Mouse (Mus musculus): ENCODE measurements around the gene Gm10073. TPM values are rescaled to one million over a fixed set of nuclear protein-coding genes. Genes with fewer than 3 reads are reported as not detected.

The Gm10073 gene
- total RNA-seq, 2 experiments from 2014 or later: 73.1 to 101 TPM

DNA sequence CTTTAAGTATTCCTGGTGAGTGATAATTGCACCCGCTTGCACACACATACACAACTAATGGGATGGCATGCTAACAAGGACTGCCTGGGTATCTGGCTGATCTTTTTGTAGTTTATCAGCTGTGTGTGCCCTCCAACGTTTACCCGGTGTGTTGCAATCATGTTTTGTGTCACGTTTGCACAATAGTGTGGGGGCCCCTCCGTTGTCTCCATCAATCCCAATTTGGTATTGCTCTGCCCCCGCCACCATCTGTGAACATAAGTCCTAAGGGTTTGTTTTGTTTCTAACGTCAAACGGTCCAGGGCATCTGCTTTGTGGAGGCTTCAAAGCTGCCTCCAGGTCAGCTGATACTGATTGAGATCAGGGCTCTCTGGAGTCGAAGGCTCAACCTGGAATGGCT lies 13.4 kb downstream of the Gm10073 start:
- DNase-seq (ENCODE audit: extremely low spot score in 1 of 2, low spot score in 1 of 2): peak in 1 of 2 experiments; percentile 5

DNA sequence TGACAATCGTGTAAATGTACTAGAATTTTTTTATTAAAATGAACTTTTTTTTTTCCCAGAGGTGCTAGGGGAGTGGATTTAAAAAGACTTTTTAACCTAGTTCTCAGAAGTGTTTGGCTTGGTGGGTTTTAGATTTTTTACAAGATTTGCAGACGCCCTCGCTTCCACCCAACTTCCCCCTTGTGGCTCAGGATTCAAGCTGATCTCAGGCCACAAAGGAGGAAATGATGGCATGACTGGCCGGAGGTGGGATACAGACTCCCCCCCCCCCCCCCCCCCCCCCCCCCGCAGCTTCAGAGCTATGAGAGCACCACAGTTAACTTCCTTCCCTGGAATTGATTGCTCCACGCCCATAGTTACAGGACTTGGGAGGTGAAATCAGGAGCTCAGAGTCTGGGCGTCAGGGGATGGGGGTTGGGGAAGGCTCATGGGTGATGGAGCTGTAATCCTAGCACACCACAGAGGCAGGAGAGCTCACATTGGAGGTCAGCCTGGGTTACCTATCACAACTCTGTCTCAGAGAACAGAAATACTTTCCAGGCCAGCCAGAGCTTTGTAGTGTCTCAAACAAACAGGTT lies 17.1 kb downstream of the Gm10073 start:
- DNase-seq (ENCODE audit: extremely low spot score in 1 of 2, low spot score in 1 of 2): no peak

DNA sequence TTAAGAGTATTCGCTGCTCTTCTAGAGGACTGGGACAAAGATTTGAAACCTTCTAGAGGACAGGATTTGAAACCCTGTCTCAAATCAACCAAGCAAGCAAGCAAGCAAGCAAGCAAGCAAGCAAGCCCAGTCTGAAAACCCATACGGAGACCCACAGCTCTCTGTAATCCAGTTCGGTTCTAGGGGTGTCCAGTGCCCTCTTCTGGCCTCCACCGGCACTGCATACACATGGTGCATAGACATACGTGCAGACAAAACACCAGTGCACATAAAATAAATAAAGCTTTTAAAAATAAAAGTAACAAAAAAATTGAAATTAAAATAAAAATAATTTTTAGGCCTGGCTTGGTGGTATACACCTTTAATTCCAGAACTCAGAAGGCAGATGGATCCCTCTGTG lies 19.2 kb downstream of the Gm10073 start:
- DNase-seq (ENCODE audit: extremely low spot score in 1 of 2, low spot score in 1 of 2): no peak

DNA sequence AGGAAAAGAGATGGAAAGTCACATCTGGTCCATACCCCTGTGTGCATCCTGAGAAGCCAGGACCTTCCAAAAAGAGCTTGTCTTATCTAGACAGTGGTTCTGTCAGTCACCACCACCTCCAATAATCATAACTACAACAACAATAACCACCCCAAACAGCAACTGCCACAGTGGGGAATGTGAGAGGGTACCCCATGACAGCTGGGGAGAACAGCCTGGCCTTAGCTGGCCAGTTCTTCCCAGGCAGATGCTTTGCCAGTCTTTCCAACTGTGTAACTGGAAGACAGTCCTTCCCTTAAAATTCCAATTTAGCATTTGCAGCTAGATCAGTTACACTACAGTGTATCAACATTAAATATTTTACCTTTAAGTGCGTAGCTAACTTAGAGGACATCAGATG lies 22.4 kb downstream of the Gm10073 start:
- no peak for DNase-seq (ENCODE audit: extremely low spot score in 1 of 2, low spot score in 1 of 2)

DNA sequence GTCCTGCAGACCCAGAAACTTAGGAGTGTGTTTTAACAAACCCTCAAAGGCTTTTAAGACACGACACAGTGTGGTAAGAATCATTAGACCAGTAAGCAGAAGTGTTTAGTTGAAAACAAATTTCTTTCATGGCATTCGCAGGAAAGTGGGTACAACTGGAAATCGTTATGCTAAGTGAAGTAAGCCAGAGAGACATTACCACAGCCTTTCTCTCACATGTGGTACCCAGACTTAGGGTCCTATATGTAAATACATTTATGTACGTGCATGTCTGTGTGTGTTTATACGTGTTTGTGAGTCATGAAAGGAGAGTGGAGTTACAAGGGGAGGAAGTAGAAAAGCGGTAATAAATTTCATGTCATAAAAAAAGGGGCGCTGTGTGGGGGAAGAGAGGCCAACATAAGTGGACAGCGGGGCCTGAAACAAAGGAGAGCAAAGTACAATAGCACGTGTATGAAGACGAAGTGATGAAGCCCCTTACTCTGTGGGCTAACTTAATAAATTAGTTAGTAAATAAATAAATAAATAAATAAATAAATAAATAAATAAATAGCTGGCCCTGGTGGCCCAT lies 24.8 kb downstream of the Gm10073 start:
- DNase-seq (ENCODE audit: extremely low spot score in 1 of 2, low spot score in 1 of 2): no peak

DNA sequence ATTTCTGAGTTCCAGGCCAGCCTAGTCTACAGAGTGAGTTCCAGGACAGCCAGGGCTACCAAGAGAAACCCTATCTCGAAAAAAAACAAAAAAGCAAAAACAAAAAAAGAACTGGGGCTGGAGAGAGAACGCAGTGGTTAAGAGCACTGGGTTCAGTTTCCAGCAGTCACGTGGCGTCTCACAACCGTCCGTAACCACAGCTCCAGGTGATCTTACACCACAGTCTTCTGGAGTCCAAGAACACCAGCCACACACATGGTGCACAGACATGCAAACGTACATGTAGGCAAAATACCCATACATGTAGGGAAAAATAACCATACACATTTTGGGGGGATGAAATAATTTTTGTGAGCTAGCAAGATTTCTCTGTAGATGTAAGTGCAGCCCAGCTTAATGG lies 26.5 kb downstream of the Gm10073 start:
- DNase-seq (ENCODE audit: extremely low spot score in 1 of 2, low spot score in 1 of 2): no peak

DNA sequence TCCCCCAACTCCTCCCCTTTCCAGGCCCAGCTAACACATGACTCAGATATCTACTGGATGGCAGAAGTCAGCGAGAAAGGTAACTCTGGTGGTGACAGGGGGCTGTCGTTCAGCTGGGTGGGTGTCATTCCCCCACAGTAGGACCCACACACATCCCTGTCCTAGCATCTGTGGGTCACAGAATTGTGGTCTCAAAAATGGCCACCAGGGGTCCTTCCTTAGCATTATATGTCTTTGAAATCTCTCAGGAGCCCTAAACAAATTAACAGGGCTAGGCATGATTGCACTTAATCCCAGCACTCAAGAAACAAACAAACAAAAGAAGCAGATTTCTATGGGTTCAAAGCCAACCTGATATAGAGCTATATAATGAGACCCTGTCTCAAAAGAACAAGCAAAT lies 28.1 kb downstream of the Gm10073 start:
- DNase-seq (ENCODE audit: extremely low spot score in 1 of 2, low spot score in 1 of 2): no peak

DNA sequence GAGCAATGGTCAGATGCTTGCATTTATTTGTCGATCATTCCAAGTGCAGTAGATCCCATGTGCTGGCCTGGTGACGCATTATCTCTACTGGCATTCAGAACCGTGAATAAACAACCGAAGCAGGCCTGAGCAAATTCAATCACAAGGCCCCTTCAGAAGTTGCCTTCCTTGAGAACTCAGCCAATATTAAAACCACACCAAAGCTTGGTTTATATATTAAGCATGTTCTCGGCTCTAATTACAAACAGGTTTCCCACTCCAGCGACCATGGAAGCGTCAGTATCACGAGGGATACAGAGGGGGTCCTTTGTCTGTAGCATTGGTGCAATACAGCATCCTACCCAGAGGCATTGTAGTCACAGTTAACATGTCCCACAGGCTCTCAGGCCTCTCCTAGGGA lies 30.2 kb downstream of the Gm10073 start:
- DNase-seq (ENCODE audit: extremely low spot score in 1 of 2, low spot score in 1 of 2): no peak

DNA sequence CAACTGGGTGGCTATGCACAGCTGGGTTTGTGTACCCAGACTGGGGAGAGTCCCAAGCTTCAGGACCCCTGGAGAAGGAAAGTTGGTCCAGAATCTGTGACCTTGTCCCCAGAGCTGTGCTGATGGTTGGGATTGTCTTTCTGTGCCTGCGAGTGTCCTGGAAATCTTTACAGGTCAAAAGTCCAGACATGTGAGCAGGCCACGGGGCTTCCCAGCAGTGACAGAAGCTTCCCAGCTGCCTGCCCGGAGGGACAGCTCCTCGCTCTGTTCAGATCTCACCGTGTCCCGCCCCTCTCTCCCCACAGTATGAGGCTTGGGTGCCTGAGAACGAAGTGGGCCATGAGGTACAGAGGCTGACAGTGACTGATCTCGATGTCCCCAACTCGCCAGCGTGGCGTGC lies 32.3 kb downstream of the Gm10073 start:
- DNase-seq (ENCODE audit: extremely low spot score in 1 of 2, low spot score in 1 of 2): no peak

DNA sequence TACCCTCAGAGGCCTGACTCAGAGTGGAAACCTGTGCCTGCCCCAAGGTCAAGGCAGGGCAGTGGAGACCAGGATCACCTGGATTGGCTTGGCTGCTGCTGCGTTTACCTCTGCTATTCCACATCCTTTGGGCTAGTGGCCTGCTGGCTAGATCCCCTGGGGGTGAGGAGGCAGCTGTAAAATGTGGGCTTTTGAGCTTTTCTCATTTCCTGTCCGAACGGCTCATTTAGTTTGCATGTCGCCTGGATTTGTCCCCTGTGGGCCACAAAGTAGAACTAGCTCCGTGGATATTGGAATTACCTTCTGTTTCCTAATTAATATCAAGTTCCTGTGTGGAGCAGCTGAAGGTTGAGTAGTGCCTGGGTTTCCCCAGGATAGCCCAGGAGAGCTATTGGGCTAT lies 34.1 kb downstream of the Gm10073 start:
- DNase-seq (ENCODE audit: extremely low spot score in 1 of 2, low spot score in 1 of 2): no peak

DNA sequence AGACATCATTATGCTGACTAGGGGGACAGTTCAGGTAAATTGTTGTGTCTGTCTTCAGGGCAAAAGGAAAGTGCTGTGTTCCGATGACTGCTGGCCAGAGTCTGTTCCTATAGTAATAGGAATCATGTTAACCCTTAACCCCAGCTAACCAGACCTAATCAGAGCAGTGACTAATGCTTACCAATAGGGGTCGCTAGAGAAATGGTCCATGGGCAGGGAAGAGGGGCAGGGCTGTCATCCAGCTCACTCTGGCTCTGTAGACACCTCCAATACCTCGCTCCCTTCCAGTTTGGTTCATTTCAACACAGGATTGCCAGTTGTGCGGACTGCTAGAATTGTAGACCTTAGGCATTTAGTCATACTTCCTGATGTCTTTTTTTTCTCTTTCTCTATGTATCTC lies 37.8 kb downstream of the Gm10073 start:
- DNase-seq (ENCODE audit: extremely low spot score in 1 of 2, low spot score in 1 of 2): no peak

DNA sequence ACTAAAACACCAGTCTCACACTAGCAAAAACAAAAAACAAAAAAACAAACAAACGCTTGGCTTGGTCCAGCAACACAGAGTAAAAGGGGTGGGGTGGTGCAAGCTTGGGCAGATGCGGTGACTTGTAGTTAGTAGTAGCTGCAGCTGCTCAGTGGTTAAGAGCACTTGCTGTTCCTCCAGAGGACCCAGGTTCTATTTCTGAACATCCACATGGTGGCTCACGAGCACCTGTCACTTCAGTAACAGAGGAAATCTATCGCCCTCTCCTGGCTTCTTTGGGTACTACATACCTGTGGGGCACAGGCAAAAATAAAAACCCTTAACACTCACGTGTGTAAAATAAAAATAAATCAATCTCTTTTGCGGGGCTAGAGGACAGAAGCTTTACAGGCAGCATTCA lies 38.8 kb downstream of the Gm10073 start:
- DNase-seq (ENCODE audit: extremely low spot score in 1 of 2, low spot score in 1 of 2): peak; percentile 17 to 64

DNA sequence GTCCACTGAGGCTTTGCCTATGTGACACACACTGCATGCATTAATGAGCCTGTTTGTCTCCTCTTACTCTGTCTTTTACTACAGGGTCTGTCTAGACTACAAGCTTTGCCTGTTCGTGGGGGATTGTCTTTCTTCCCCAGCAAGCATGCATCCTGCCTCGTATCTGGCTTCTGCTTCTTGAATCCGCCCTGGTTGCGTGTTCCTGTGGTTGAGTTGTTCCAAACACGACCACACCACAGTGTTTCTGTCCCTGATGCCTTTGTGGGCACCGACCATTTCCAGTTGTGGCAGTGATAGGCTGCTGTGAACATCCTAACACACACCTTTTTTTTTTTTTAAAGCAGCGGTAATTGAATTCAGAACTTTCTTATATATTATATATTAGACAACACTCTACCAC lies 39.6 kb downstream of the Gm10073 start:
- no peak for DNase-seq (ENCODE audit: extremely low spot score in 1 of 2, low spot score in 1 of 2)

DNA sequence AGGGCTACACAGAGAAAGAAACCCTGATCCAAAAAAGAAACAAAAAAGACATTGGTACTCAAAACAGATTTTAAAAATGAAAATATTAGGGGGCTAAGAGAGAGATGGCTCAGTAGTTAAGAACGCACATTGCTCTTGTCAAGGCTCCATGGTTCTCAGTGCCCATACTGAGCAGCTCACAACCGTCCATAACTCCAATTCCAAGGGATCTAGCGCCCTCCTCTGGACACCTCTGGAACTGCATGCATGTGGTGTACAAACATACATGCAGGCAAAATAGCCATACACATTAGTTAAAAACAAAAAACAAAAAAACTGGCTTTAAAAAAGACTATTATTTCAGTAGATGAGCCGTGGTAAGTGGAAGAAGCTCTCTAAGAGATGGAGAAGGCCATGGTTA lies 42.7 kb downstream of the Gm10073 start:
- DNase-seq (ENCODE audit: extremely low spot score in 1 of 2, low spot score in 1 of 2): peak in 1 of 2 experiments; percentile 16

DNA sequence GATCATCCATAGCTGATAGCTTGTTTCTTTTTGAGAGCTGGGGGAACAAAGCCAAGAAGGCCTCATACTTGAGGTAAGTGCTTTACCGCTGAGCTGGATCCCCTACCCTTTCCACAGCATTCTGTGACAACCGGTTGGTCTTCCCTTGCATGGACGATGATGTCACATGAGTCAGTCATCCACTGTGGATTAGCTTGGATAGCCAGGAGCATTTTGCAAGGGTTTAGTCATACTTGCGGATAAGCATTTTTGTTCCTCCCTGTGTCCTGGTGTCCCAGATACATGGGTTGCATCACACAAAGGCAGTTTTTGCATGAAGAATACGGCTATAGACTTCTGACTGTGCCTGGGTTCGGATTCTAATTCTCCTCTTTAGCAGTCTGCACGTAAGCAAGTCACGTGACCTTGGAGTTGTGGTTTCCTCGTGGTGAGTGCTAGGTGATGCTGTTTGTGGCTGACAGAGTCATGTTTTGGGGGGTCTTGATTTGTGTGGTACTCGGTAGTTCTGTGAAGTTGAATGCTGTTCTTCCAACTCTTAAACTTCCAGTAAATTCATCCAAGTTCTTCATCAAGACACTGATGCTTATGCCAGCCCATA lies 43.3 kb downstream of the Gm10073 start:
- no peak for DNase-seq (ENCODE audit: extremely low spot score in 1 of 2, low spot score in 1 of 2)

DNA sequence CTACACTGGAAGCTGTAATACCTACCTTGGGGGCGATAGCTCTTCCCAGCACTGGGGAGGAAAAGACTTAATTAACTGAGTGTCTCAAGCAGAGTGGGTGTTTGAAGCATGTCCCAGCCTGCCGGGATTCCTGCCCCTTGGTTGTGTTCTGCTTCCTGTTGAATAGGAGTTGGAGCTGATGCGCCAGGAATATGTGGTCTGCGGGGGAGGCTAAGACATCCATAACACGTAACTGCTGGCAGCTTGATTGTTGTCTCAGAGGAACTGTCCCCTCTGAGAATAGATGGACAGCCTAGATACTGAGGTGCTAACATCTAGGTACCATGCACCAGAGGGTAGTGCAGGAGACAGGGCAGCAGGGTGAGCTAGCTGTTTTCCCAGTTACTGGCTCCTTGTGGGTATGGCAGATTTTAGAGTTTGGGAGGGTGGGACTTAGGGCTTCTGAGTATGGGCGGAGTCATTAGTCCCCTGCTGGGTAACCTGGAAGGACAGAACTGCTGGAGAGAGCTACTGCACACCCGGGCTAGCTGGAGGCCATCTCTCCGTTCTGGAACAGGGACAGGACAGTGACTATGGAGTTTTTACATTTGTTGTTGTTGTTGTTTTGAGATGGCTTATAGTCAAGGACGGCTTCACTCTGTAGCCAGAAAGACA lies 44.5 kb downstream of the Gm10073 start:
- no peak for DNase-seq (ENCODE audit: extremely low spot score in 1 of 2, low spot score in 1 of 2)

DNA sequence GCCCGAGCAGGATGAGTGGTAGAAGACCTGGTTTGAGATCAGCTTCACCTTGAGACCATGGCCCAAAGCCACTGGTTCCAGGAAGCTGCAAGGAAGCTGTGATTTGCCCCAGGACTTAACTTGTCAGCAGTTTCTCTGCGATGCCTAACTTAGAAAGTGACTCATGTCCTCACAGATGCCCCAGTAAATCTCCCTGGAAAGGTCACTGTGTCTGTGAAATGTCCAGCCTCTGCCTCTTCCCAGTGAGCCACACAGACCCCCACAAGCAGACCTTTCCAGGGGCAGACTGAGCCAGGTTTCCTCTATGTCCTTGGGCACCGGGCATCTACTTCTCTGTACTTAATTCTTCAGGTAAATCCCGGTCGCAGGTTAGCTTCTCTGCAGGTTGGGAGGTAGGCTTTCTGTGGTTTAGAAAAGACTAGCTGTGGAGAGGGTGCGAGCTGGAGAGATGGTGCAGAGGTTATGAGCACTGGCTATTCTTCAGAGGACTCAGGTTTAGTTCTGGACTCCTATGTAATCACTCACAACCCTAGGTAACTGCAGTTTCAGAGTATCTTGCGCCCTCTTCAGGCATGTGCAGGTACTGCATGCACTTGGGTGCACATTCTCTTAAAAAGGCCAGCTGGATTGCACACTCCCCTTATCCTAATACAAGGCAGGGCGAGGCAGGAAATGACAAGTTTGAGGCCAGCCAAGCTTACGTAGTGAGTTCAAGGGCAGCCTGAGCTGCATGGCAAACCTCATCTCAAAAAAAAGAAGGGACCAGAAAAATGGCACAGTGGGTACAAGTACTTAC lies 45.8 kb downstream of the Gm10073 start:
- DNase-seq (ENCODE audit: extremely low spot score in 1 of 2, low spot score in 1 of 2): no peak

DNA sequence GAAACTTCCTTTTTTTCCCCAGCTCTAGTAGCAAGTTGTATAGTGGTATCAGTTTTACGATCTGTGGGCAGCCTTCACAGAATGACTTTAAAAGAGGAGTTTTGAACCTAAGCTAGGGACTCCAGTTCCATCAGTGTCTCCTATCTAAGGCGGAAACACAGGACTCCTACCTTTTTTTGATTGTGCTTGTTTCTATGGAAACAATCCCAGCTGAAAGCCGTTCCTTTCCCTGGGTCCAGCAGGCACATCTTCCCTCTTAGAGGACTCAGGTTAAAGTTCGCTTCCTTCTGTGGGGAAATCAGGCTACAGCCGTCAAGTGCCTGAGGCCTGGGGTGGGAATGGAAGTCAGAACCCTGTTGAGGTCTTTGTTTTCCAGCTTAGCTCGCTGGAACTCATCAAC lies 46.5 kb downstream of the Gm10073 start:
- no peak for DNase-seq (ENCODE audit: extremely low spot score in 1 of 2, low spot score in 1 of 2)

Data from layer of hippocampus, postnatal 25 days (tissue).